Mouse (Mus musculus) intestine, postnatal 0 days (tissue): Measurements from ENCODE around the gene Acsm1. TPM values are rescaled to one million over a fixed set of nuclear protein-coding genes. Genes with fewer than 3 reads are reported as not detected.

Experiments used
- ATAC-seq: fragments of 200-750 bp; cut with Nextera tagmentation; 2 replicates; pipeline ENCODE4 v1.8.0; 2017; ENCODE audit warnings: mild to moderate bottlenecking, moderate TSS enrichment, moderate library complexity
- H3K27ac ChIP-seq: fragments of 300-500 bp; sonication (generic); 2 replicates; pipeline ENCODE4 v1.5.1; 2014; ENCODE audit warnings: mild to moderate bottlenecking, low read depth, low read length, moderate library complexity
- H3K27me3 ChIP-seq: fragments of 300-500 bp; sonication (generic); replicated peaks from 2 replicates; pipeline ENCODE4 v1.6.1; 2014; ENCODE audit warnings: low read length, mixed read lengths; ENCODE audit not compliant: control insufficient read depth, insufficient read depth
- H3K36me3 ChIP-seq: fragments of 300-500 bp; sonication (generic); 2 replicates; pipeline ENCODE4 v1.6.1; 2014; ENCODE audit warnings: mild to moderate bottlenecking, moderate library complexity; ENCODE audit not compliant: control insufficient read depth, insufficient read depth
- H3K4me1 ChIP-seq: fragments of 300-500 bp; sonication (generic); replicated peaks from 2 replicates; pipeline ENCODE4 v1.6.1; 2014; ENCODE audit warnings: antibody characterized with exemption, low read length, mixed read lengths; ENCODE audit not compliant: control insufficient read depth, insufficient read depth
- H3K4me2 ChIP-seq: fragments of 300-500 bp; sonication (generic); replicated peaks from 2 replicates; pipeline ENCODE4 v1.6.1; 2014; ENCODE audit warnings: low read depth, mild to moderate bottlenecking, moderate library complexity
- H3K4me3 ChIP-seq: fragments of 300-500 bp; sonication (generic); 2 replicates; pipeline ENCODE4 v1.5.1; 2014; ENCODE audit warnings: low read depth, low read length
- H3K9ac ChIP-seq: fragments of 300-500 bp; sonication (generic); 2 replicates; pipeline ENCODE4 v1.6.1; 2014; ENCODE audit warnings: mild to moderate bottlenecking, low read depth, low read length
- H3K9me3 ChIP-seq: fragments of 300-500 bp; sonication (generic); 2 replicates; pipeline ENCODE4 v1.6.1; 2016; ENCODE audit warnings: mixed run types; ENCODE audit not compliant: control insufficient read depth
- CTCF ChIP-seq: sonication (generic); IDR thresholded peaks from 2 replicates; pipeline ENCODE4 v1.5.1; 2016; ENCODE audit warnings: low read depth, mild to moderate bottlenecking, control low read depth, antibody characterized with exemption, moderate library complexity
- WGBS: fragments of 180-500 bp; shearing (Covaris S2); extraction: QIAGEN DNeasy Blood & Tissue Kit; methylation state at CpG from one replicate; pipeline ENCODE4 v1.1.7; 2014; 5-methylcytosine and 5-hydroxymethylcytosine counted together
- polyA plus RNA-seq: library from polyadenylated mRNA; unstranded; fragments of >200 nt; fragmentation: Nextera tagmentation; extraction: Ambion mirVana; gene quantifications from 2 replicates; pipeline ENCODE4 v1.2.1, GENCODE M21; 2015

Gene Acsm1
- polyA plus RNA-seq, 1 experiment from 2014 or later: not detected

DNA sequence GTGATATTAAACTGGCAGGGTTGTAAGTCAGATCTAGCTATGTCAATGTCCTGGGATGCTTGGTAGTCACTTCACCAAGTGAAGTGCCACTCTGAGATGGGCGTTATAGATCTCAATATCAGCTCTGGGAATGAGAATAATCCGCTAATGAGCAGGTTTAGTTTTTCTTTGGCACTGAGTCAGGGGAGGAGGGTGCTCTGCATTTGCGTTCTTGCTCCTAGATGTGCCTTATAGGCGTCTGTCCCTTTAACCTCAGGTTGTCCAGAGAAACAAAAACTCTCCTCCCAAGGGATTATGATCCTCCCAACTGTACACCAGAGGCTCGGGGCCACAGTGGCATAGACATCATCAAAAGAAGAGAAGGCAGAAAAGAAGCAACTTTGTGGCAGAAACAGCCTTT lies 82.9 kb downstream of the Acsm1 start, which contains the start of gene Acsm4:
Acsm4 (plus strand) TSS at position 301 of the 400 bp plus-strand sequence.
- no peaks in the 10 kb centered on the region for H3K27me3 ChIP-seq
- H3K4me2 ChIP-seq: no peak within 1 kb of the TSS
- no peak within 1 kb of the TSS for H3K9ac ChIP-seq
- TF ChIP-seq CTCF: no peak
- no peak within 1 kb of the TSS for H3K27ac ChIP-seq
- no peak for ATAC-seq
- H3K9me3 ChIP-seq: no peaks in the 10 kb centered on the region
- WGBS: 84% methylated on average over 5 of the region's 5 CpGs
- H3K36me3 ChIP-seq: no peaks in the 10 kb centered on the region
- no peaks in the 10 kb centered on the region for H3K4me1 ChIP-seq
- H3K4me3 ChIP-seq: no peak within 1 kb of the TSS

DNA sequence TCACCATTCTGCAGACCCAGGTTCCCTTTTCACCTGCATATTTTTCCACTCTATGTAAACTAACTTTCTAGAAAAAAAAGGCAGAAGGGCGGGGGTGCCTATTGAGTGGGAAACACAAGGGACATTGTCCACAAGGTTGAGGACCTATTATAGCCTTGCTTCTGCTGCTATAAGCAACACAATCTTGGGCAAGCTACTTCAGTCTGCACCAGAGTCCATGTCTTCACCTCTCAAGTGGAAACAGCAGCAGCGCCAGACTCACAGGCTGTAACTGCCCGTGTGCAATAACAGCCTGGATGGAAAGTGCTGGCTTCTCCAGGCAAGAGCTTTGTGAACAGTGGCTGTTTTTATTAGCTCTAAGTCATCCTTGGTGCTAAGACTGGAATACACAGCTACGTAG lies 85.5 kb downstream of the Acsm1 start:
- no peak for TF ChIP-seq CTCF
- H3K9ac ChIP-seq: no peak overlapping the region
- ATAC-seq: no peak
- no peak overlapping the region for H3K27ac ChIP-seq
- H3K4me2 ChIP-seq: no peak overlapping the region
- no peaks in the 10 kb centered on the region for H3K36me3 ChIP-seq
- no peaks in the 10 kb centered on the region for H3K9me3 ChIP-seq
- no peaks in the 10 kb centered on the region for H3K27me3 ChIP-seq
- H3K4me3 ChIP-seq: no peak overlapping the region
- no peaks in the 10 kb centered on the region for H3K4me1 ChIP-seq
- 74% methylated on average over 4 of the region's 4 CpGs for WGBS

GRCm38 (mm10) chr7:119694926-119695325 lies 88.1 kb downstream of the Acsm1 start:
- Histone ChIP-seq H3K4me1 (no peaks in the 10 kb centered on the region), H3K27me3 (no peaks in the 10 kb centered on the region), H3K9me3 (no peaks in the 10 kb centered on the region), H3K4me3 (no peak overlapping the region), H3K4me2 (no peak overlapping the region), H3K9ac (no peak overlapping the region), H3K27ac (no peak overlapping the region), H3K36me3 (no peaks in the 10 kb centered on the region)
- no peak for TF ChIP-seq CTCF
- no peak for ATAC-seq
- 67% methylated on average over 1 of the region's 1 CpGs for WGBS

Other genes with a start within 250 kb of the Acsm1 start
- 0.17 and 0.34 TPM in 2 replicates for gene Gp2, start 147.7 kb upstream of the Acsm1 start, polyA plus RNA-seq
- gene Umod, start 127.7 kb upstream of the Acsm1 start, polyA plus RNA-seq: not detected in 2 replicates
- gene Acsm5, start 87.6 kb upstream of the Acsm1 start, polyA plus RNA-seq: not detected in 2 replicates
- gene Pdilt, start 83.5 kb upstream of the Acsm1 start, polyA plus RNA-seq: not detected in 2 replicates
- gene Acsm2, start 52.7 kb upstream of the Acsm1 start, polyA plus RNA-seq: not detected in 2 replicates
- not detected in 2 replicates for gene Acsm4, start 83.0 kb downstream of the Acsm1 start, polyA plus RNA-seq
- gene Thumpd1, start 113.8 kb downstream of the Acsm1 start, polyA plus RNA-seq: 23.2 and 23.8 TPM in 2 replicates
- 0.80 and 0.94 TPM in 2 replicates for gene Acsm3, start 153.9 kb downstream of the Acsm1 start, polyA plus RNA-seq
- 4.1 and 6.5 TPM in 2 replicates for gene Rexo5, start 187.0 kb downstream of the Acsm1 start, polyA plus RNA-seq
- gene Eri2, start 187.0 kb downstream of the Acsm1 start, polyA plus RNA-seq: 4.2 and 5.0 TPM in 2 replicates